14 mouse cellular contexts compared by ENCODE assay signal in the genomic region with DNA sequence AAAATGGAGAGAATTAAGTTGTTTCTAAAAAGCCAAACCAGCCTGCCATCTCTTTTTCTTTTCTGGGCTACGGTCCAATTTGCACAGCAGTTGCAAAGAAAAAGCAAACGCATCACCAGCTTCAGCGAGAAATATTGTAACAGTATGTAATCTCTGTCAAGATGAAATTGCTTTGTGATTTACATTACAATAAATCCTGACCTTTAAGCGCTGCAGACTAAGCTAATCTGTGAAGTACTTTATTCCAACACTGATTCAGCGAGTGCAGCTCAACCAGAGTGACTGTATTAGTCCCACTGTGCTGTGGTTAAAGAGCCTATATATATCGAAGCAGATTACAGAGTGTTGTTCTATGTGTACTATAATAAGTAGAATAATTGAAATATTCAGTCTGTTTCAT. TPM values are rescaled to one million over a fixed set of nuclear protein-coding genes. Genes with fewer than 3 reads are reported as not detected.
DNase-seq lines count a peak whose midpoint lies in the region; ATAC-seq and TF ChIP-seq lines count a peak whose summit lies in the region.
"Had no signal": no experiment of that assay in that cellular context is flagged by ENCODE, and none has a peak within 500 bp of the region (broad histone marks: within the 10 kb centered on the region; RNA-seq: fewer than 3 reads in every experiment).

No protein-coding gene starts in this region.

- no peaks in the 10 kb centered on the region for H3K9me3 ChIP-seq in limb, embryonic 14.5 days (ENCODE audit: control insufficient read depth, low read length)
- H3K9me3 ChIP-seq in limb, embryonic 10.5 days (replicated peaks): no peaks in the 10 kb centered on the region
- H3K9me3 ChIP-seq: heart, embryonic 13.5 days; kidney, embryonic 15.5 days; liver, embryonic 12.5 days; midbrain, embryonic 12.5 days had no signal

- no peak overlapping the region for H3K4me2 ChIP-seq in limb, embryonic 14.5 days (replicated peaks; ENCODE audit: low read depth, low read length, severe bottlenecking)
- H3K4me2 ChIP-seq: heart, embryonic 13.5 days; kidney, embryonic 15.5 days; liver, embryonic 12.5 days; midbrain, embryonic 12.5 days had no signal

- peak; percentile 9 for DNase-seq in limb, embryonic 14.5 days (ENCODE audit: low spot score)
- DNase-seq in limb, embryonic 10.5 days (ENCODE audit: low spot score): no peak
- DNase-seq in left cerebral cortex, adult 9 months (ENCODE audit: low spot score in 2 of 2): peak; percentile 64 to 65
- DNase-seq in right cerebral cortex, postnatal 25 days: peak; percentile 31
- no peak for DNase-seq in heart, postnatal 36 days
- no peak for DNase-seq in Muller cell, postnatal 12 days (ENCODE audit: inconsistent ontology term)
- no peak for DNase-seq in testis, postnatal 14 days (ENCODE audit: low spot score)

- no peak for TF ChIP-seq POLR2A in limb, embryonic 14.5 days (IDR thresholded peaks at IDR 0.05; ENCODE audit: borderline replicate concordance, extremely low read depth, insufficient read depth, insufficient read length)

- no peak overlapping the region for H3K4me3 ChIP-seq in limb, embryonic 14.5 days (replicated peaks; ENCODE audit: low read length)
- no peak overlapping the region for H3K4me3 ChIP-seq in limb, embryonic 10.5 days
- H3K4me3 ChIP-seq: erythroblast, embryonic 14.5 days; heart, embryonic 13.5 days; kidney, embryonic 15.5 days; liver, embryonic 12.5 days; midbrain, embryonic 12.5 days had no signal

- H3K27ac ChIP-seq in limb, embryonic 14.5 days (replicated peaks; ENCODE audit: low read depth, low read length): no peak overlapping the region
- no peak overlapping the region for H3K27ac ChIP-seq in limb, embryonic 10.5 days
- H3K27ac ChIP-seq: heart, embryonic 13.5 days; kidney, embryonic 15.5 days; liver, embryonic 12.5 days; midbrain, embryonic 12.5 days had no signal

- no peaks in the 10 kb centered on the region for H3K4me1 ChIP-seq in limb, embryonic 14.5 days (ENCODE audit: control insufficient read depth, insufficient read depth, low read length)
- no peaks in the 10 kb centered on the region for H3K4me1 ChIP-seq in limb, embryonic 10.5 days
- H3K4me1 ChIP-seq: heart, embryonic 13.5 days; kidney, embryonic 15.5 days; liver, embryonic 12.5 days; midbrain, embryonic 12.5 days had no signal

- H3K9ac ChIP-seq in limb, embryonic 14.5 days (ENCODE audit: low read depth, low read length, severe bottlenecking): no peak overlapping the region
- H3K9ac ChIP-seq: heart, embryonic 13.5 days; kidney, embryonic 15.5 days; liver, embryonic 12.5 days; midbrain, embryonic 12.5 days had no signal

- ATAC-seq in limb, embryonic 14.5 days (ENCODE audit: low FRiP score, low read depth): no peak
- ATAC-seq in frontal cortex, adult (ENCODE audit: low TSS enrichment): peak; percentile 18
- ATAC-seq: activated CD4-positive, CD25-positive, alpha-beta regulatory T cell, adult 4 months; liver, embryonic 12.5 days had no signal

- H3K36me3 ChIP-seq in limb, embryonic 14.5 days (ENCODE audit: control insufficient read depth, insufficient read depth, low read length): no peaks in the 10 kb centered on the region
- no peaks in the 10 kb centered on the region for H3K36me3 ChIP-seq in limb, embryonic 10.5 days
- H3K36me3 ChIP-seq: heart, embryonic 13.5 days; kidney, embryonic 15.5 days; liver, embryonic 12.5 days; midbrain, embryonic 12.5 days had no signal

- intact Hi-C loops in heart, postnatal 36 days (cut with DNase I): no loop called here

- WGBS in limb, embryonic 14.5 days: 63% methylated on average over 6 of the region's 6 CpGs
- WGBS in limb, embryonic 10.5 days: 89% methylated on average over 6 of the region's 6 CpGs

- no peaks in the 10 kb centered on the region for H3K27me3 ChIP-seq in limb, embryonic 14.5 days (ENCODE audit: control insufficient read depth, insufficient read depth, low read length)
- no peaks in the 10 kb centered on the region for H3K27me3 ChIP-seq in limb, embryonic 10.5 days (ENCODE audit: low read depth, poor library complexity, severe bottlenecking)
- H3K27me3 ChIP-seq: heart, embryonic 13.5 days; kidney, embryonic 15.5 days; liver, embryonic 12.5 days; midbrain, embryonic 12.5 days had no signal

RNA-seq across cellular contexts. Expression of gene Cetn3, which starts 45.6 kb away (rescaled TPM):
- 87.5 and 200 TPM in 2 replicates for polyA plus RNA-seq in limb, embryonic 14.5 days (2012; rRNA removed)
- 250 and 262 TPM in 2 replicates for polyA plus RNA-seq in limb, embryonic 14.5 days (2014; fragmentation: Nextera tagmentation; extraction: Ambion mirVana)
- polyA plus RNA-seq in limb, embryonic 10.5 days (2016; fragmentation: Nextera tagmentation; extraction: Ambion mirVana): 169 and 192 TPM in 2 replicates
- 10 to 100 TPM; 54.4 to 69.7 TPM for total RNA-seq in heart, postnatal 36 days (2021)

Comparison
In these comparisons a context has a peak if more than half of its experiments do, and no peak if none do; other contexts are left out.
1. DNase-seq: peak in limb, embryonic 14.5 days (single experiment), left cerebral cortex, adult 9 months (2 of 2) and right cerebral cortex, postnatal 25 days (single experiment); none in limb, embryonic 10.5 days (single experiment), heart, postnatal 36 days (0 of 2), Muller cell, postnatal 12 days (single experiment) and testis, postnatal 14 days (single experiment).